Mouse (Mus musculus): ENCODE results near the gene Dnah7c.
"Not testable (repeated sequence)": the region's sequence is repeated elsewhere in the genome, so short reads cannot be mapped to it uniquely, and the experiment has no call there.

GRCm38 (mm10) chr1:46770077-46770695, 344.8 kb downstream of the Dnah7c start:
- not testable (repeated sequence) for TF ChIP-seq POLR2A (IDR thresholded peaks at IDR 0.05; ENCODE audit: insufficient read length, low read depth); CEBPB (IDR thresholded peaks at IDR 0.05; ENCODE audit: insufficient read depth, poor library complexity, severe bottlenecking); MAX (IDR thresholded peaks at IDR 0.05; ENCODE audit: low read depth); E2F4 (IDR thresholded peaks at IDR 0.05; ENCODE audit: insufficient read depth); MYOD1 (IDR thresholded peaks at IDR 0.05; ENCODE audit: control insufficient read depth in 1 of 3, insufficient read length in 2 of 3, low read depth in 2 of 3); MYOG (IDR thresholded peaks at IDR 0.05; ENCODE audit: control insufficient read depth in 1 of 3, insufficient read depth in 1 of 3, insufficient read length in 2 of 3, low read depth in 2 of 3); POLR2AphosphoS2 (IDR thresholded peaks at IDR 0.05; ENCODE audit: insufficient read length, low read depth)

All from myocyte (in vitro differentiated cells).